Mouse (Mus musculus) intestine, embryonic 15.5 days (tissue): ENCODE measurements around the gene Olfr228. TPM values are rescaled to one million over a fixed set of nuclear protein-coding genes. Genes with fewer than 3 reads are reported as not detected.
A peak's percentile ranks its signal among the peaks of the same experiment; 100 is the strongest.
"Not testable (repeated sequence)": the region's sequence is repeated elsewhere in the genome, so short reads cannot be mapped to it uniquely, and the experiment has no call there.

Experiments
- ATAC-seq: fragments of 200-750 bp; cut with Nextera tagmentation; 2 replicates; pipeline ENCODE4 v1.8.0; 2017; ENCODE audit warnings: moderate TSS enrichment, moderate library complexity
- H3K27ac ChIP-seq: fragments of 300-500 bp; sonication (generic); 2 replicates; pipeline ENCODE4 v1.5.1; 2015; ENCODE audit warnings: mild to moderate bottlenecking, inconsistent platforms
- H3K27me3 ChIP-seq: fragments of 300-500 bp; sonication (generic); replicated peaks from 2 replicates; pipeline ENCODE4 v1.6.1; 2015; ENCODE audit warnings: inconsistent platforms
- H3K36me3 ChIP-seq: fragments of 300-500 bp; sonication (generic); 2 replicates; pipeline ENCODE4 v1.6.1; 2015; ENCODE audit warnings: inconsistent platforms
- H3K4me1 ChIP-seq: fragments of 300-500 bp; sonication (generic); replicated peaks from 2 replicates; pipeline ENCODE4 v1.6.1; 2015; ENCODE audit warnings: inconsistent platforms
- H3K4me2 ChIP-seq: fragments of 300-500 bp; sonication (generic); replicated peaks from 2 replicates; pipeline ENCODE4 v1.6.1; 2015; ENCODE audit warnings: mild to moderate bottlenecking, inconsistent platforms
- H3K4me3 ChIP-seq: fragments of 300-500 bp; sonication (generic); replicated peaks from 2 replicates; pipeline ENCODE4 v1.5.1; 2015; ENCODE audit warnings: inconsistent platforms
- H3K9ac ChIP-seq: fragments of 300-500 bp; sonication (generic); 2 replicates; pipeline ENCODE4 v1.6.1; 2015; ENCODE audit warnings: inconsistent platforms
- H3K9me3 ChIP-seq: fragments of 300-500 bp; sonication (generic); 2 replicates; pipeline ENCODE4 v1.6.1; 2016; ENCODE audit warnings: inconsistent platforms
- WGBS: fragments of 180-500 bp; shearing (Covaris S2); methylation state at CpG from one replicate; pipeline ENCODE4 v1.1.7; 2015; 5-methylcytosine and 5-hydroxymethylcytosine counted together
- polyA plus RNA-seq: library from polyadenylated mRNA; unstranded; fragments of >200 nt; fragmentation: Nextera tagmentation; extraction: Ambion mirVana; gene quantifications from 2 replicates; pipeline ENCODE4 v1.2.1, GENCODE M21; 2015

Olfr228 gene
- not detected in 2 replicates for polyA plus RNA-seq

- Histone ChIP-seq H3K27ac (no peak within 1 kb of the TSS), H3K4me3 (no peak within 1 kb of the TSS), H3K4me1 (no peaks in the 10 kb centered on the region), H3K9ac (no peak within 1 kb of the TSS), H3K4me2 (no peak within 1 kb of the TSS), H3K36me3 (no peaks in the 10 kb centered on the region), H3K9me3 (no peaks in the 10 kb centered on the region), H3K27me3 (no peaks in the 10 kb centered on the region)
- no peak for ATAC-seq
- WGBS = 34% methylated on average over 1 of the region's 1 CpGs
These were observed at the start of gene Olfr228 for GRCm38 (mm10) chr2:86487286-86487685. TSS of gene Olfr228 (minus strand) at chr2:86487386.

- Histone ChIP-seq H3K27ac (no peak overlapping the region), H3K4me1 (no peaks in the 10 kb centered on the region), H3K9ac (no peak overlapping the region), H3K36me3 (no peaks in the 10 kb centered on the region), H3K27me3 (no peaks in the 10 kb centered on the region), H3K9me3 (no peaks in the 10 kb centered on the region), H3K4me2 (no peak overlapping the region), H3K4me3 (no peak overlapping the region)
- ATAC-seq = no peak
- 78% methylated on average over 1 of the region's 1 CpGs for WGBS
These were observed 43.8 kb upstream of the Olfr228 start for GRCm38 (mm10) chr2:86530991-86531390.

GRCm38 (mm10) chr2:86508161-86508560 lies 21.0 kb upstream of the Olfr228 start, which contains the start of gene Olfr1076:
TSS of gene Olfr1076 (plus strand) at chr2:86508461.
- Histone ChIP-seq H3K4me3 (no peak within 1 kb of the TSS), H3K36me3 (no peaks in the 10 kb centered on the region), H3K9ac (no peak within 1 kb of the TSS), H3K9me3 (no peaks in the 10 kb centered on the region), H3K27me3 (no peaks in the 10 kb centered on the region), H3K4me2 (no peak within 1 kb of the TSS), H3K4me1 (no peaks in the 10 kb centered on the region), H3K27ac (no peak within 1 kb of the TSS)
- 84% methylated on average over 1 of the region's 1 CpGs for WGBS
- ATAC-seq = no peak

- ATAC-seq = peak; percentile 39; the same call in 1 of the 2 replicates
- H3K9ac ChIP-seq = no peak overlapping the region
- no peaks in the 10 kb centered on the region for H3K36me3 ChIP-seq
- H3K4me2 ChIP-seq = peak overlapping the region; percentile 35; the same call in 1 of the 2 replicates
- H3K4me3 ChIP-seq = no peak overlapping the region
- H3K27me3 ChIP-seq = no peaks in the 10 kb centered on the region
- H3K27ac ChIP-seq = no peak overlapping the region
- 31% methylated on average over 10 of the region's 10 CpGs for WGBS
- H3K4me1 ChIP-seq = no peaks in the 10 kb centered on the region
- no peaks in the 10 kb centered on the region for H3K9me3 ChIP-seq
These were observed 22.6 kb downstream of the Olfr228 start for GRCm38 (mm10) chr2:86464442-86465109.

GRCm38 (mm10) chr2:86460434-86460833 lies 26.8 kb downstream of the Olfr228 start:
- Histone ChIP-seq H3K9me3 (no peaks in the 10 kb centered on the region), H3K9ac (no peak overlapping the region), H3K36me3 (no peaks in the 10 kb centered on the region), H3K4me2 (no peak overlapping the region), H3K27me3 (no peaks in the 10 kb centered on the region), H3K27ac (no peak overlapping the region), H3K4me1 (no peaks in the 10 kb centered on the region), H3K4me3 (no peak overlapping the region)
- WGBS = 67% methylated on average over 1 of the region's 1 CpGs
- no peak for ATAC-seq

GRCm38 (mm10) chr2:86456169-86456568 lies 31.0 kb downstream of the Olfr228 start, which contains the start of gene Olfr1066:
TSS of gene Olfr1066 (minus strand) at chr2:86456269.
- Histone ChIP-seq H3K27me3 (no peaks in the 10 kb centered on the region), H3K9me3 (no peaks in the 10 kb centered on the region), H3K4me3 (no peak within 1 kb of the TSS), H3K4me1 (no peaks in the 10 kb centered on the region), H3K36me3 (no peaks in the 10 kb centered on the region), H3K9ac (no peak within 1 kb of the TSS), H3K27ac (no peak within 1 kb of the TSS), H3K4me2 (no peak within 1 kb of the TSS)
- no peak for ATAC-seq
- WGBS = 95% methylated on average over 1 of the region's 1 CpGs

- H3K27ac ChIP-seq, H3K36me3 ChIP-seq, H3K4me3 ChIP-seq, H3K4me1 ChIP-seq, H3K9me3 ChIP-seq, H3K27me3 ChIP-seq, H3K4me2 ChIP-seq, ATAC-seq, H3K9ac ChIP-seq: not testable (repeated sequence)
- 70% methylated on average over 1 of the region's 1 CpGs for WGBS
These were observed 36.7 kb downstream of the Olfr228 start, which contains the start of gene Olfr1065 for GRCm38 (mm10) chr2:86450491-86450890. TSS of gene Olfr1065 (minus strand) at chr2:86450591.

GRCm38 (mm10) chr2:86442101-86442500 lies 45.1 kb downstream of the Olfr228 start:
- not testable (repeated sequence) for H3K4me2 ChIP-seq, H3K9me3 ChIP-seq, H3K9ac ChIP-seq, H3K36me3 ChIP-seq, H3K4me3 ChIP-seq, H3K4me1 ChIP-seq, H3K27me3 ChIP-seq, H3K27ac ChIP-seq, ATAC-seq
- WGBS = 68% methylated on average over 1 of the region's 1 CpGs

Other genes starting within 250 kb of the Olfr228 start
- gene Olfr1048, start 247.1 kb downstream of the Olfr228 start, polyA plus RNA-seq = not detected in 2 replicates
- gene Olfr1049, start 229.1 kb downstream of the Olfr228 start, polyA plus RNA-seq = not detected in 2 replicates
- not detected in 2 replicates for gene Olfr1051, start 208.3 kb downstream of the Olfr228 start, polyA plus RNA-seq
- not detected in 2 replicates for gene Olfr1052, start 194.9 kb downstream of the Olfr228 start, polyA plus RNA-seq
- gene Olfr1053, start 172.1 kb downstream of the Olfr228 start, polyA plus RNA-seq = not detected in 2 replicates
- gene Olfr1054, start 152.0 kb downstream of the Olfr228 start, polyA plus RNA-seq = not detected in 2 replicates
- gene Olfr1055, start 137.1 kb downstream of the Olfr228 start, polyA plus RNA-seq = not detected in 2 replicates
- gene Olfr1056, start 124.9 kb downstream of the Olfr228 start, polyA plus RNA-seq = not detected in 2 replicates
- gene Olfr1057, start 109.0 kb downstream of the Olfr228 start, polyA plus RNA-seq = not detected in 2 replicates
- not detected in 2 replicates for gene Olfr1058, start 98.8 kb downstream of the Olfr228 start, polyA plus RNA-seq
- gene Olfr1061, start 73.3 kb downstream of the Olfr228 start, polyA plus RNA-seq = not detected in 2 replicates
- not detected in 2 replicates for gene Olfr1062, start 60.6 kb downstream of the Olfr228 start, polyA plus RNA-seq
- not detected in 2 replicates for gene Olfr1065, start 36.8 kb downstream of the Olfr228 start, polyA plus RNA-seq
- gene Olfr1066, start 31.1 kb downstream of the Olfr228 start, polyA plus RNA-seq = not detected in 2 replicates
- not detected in 2 replicates for gene Olfr1076, start 21.1 kb upstream of the Olfr228 start, polyA plus RNA-seq
- not detected in 2 replicates for gene Olfr1079, start 55.1 kb upstream of the Olfr228 start, polyA plus RNA-seq
- gene Olfr1080, start 70.8 kb upstream of the Olfr228 start, polyA plus RNA-seq = not detected in 2 replicates
- not detected in 2 replicates for gene Olfr1082, start 111.6 kb upstream of the Olfr228 start, polyA plus RNA-seq
- not detected in 2 replicates for gene Olfr1084, start 152.3 kb upstream of the Olfr228 start, polyA plus RNA-seq
- not detected in 2 replicates for gene Olfr1085, start 174.6 kb upstream of the Olfr228 start, polyA plus RNA-seq
- not detected in 2 replicates for gene Olfr1086, start 192.7 kb upstream of the Olfr228 start, polyA plus RNA-seq
- not detected in 2 replicates for gene Olfr1087, start 211.0 kb upstream of the Olfr228 start, polyA plus RNA-seq
- gene Olfr1089, start 246.3 kb upstream of the Olfr228 start, polyA plus RNA-seq = not detected in 2 replicates